Mouse (Mus musculus) inflammation-experienced regulatory T-cells, adult 16 weeks (primary cell): Measurements from ENCODE around the gene Map4k4. TPM values are rescaled to one million over a fixed set of nuclear protein-coding genes. Genes with fewer than 3 reads are reported as not detected.

Experiments used
- polyA plus RNA-seq: library from polyadenylated mRNA; unstranded; fragments of 100-300 nt; shearing (Covaris generic); gene quantifications from one replicate; pipeline ENCODE4 v1.2.1, GENCODE M21; 2017

The Map4k4 gene
- 7.8 TPM for polyA plus RNA-seq

DNA sequence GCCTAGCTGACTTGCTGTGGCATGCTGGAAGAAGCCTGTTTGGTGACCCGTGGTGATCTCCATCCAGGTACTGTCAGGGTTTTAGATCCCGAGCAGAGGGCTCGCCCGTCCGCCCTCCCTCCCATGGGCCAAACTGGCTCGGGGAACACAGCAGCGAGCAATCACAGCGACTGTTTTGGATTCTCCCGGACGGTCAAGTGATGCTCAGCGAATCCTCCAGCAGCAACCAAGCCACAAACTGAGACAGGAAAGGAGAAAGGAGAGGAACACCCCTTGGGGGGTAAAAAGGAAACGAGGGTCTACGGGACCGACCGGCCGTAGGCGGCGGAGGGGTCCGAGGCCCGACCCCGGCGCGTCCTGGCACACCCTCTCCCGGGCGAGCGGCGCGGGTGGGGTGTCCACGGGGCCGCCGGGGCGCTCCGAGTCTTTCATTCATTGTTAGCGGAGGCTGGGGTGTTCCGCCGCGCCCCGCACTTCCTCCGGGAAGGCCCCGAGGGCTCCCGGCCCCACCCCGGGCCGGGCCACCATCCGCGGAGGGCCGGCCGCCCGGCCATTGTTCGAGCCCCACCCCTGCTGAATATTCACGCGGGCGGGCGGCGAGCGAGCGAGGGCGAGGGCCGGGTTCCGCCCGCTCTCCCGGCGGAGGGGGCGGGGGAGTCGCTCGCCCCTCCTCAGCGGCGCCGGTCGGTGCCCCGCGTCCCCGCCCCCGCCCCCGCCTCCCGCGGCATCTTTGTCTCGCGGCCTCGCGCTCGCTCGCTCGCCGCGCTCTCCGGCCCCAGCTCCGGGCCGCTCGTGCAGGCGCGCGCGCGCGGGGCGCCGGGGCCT is at the start of gene Map4k4:
Map4k4 (plus strand) TSS at position 733 of the 825 bp plus-strand sequence.

DNA sequence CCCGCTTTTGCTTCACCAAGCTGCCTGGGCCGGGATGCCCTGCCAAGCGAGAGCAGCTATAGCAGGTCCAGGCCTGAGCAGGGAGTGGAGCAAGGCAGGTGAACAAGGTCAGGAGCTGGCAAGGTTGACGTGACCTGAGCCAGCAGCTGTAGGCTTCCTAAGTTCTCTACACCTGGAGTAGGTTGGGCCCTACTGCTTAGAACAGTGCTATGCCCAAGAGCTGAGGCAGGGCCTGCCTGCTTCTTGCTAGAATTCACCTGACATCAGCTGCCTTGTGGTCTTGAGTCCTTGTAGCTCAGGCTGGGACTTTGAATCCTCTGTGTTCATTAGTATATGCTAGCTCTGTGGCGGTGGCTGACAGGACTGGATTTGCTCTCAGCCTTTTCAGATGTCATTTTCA is 173.1 kb downstream of the Map4k4 start, which contains the start of gene Il1r2:
Il1r2 (plus strand) TSS at position 301 of the 400 bp plus-strand sequence.

Other genes with a start within 250 kb of the Map4k4 start
- gene Creg2, start 249.4 kb upstream of the Map4k4 start, polyA plus RNA-seq, result not detected
- gene Rfx8, start 179.9 kb upstream of the Map4k4 start, polyA plus RNA-seq, result not detected
- gene Gm3646, start 95.6 kb upstream of the Map4k4 start, polyA plus RNA-seq, result not detected
- gene Il1r2, start 173.2 kb downstream of the Map4k4 start, polyA plus RNA-seq, result 72.8 TPM